Mouse (Mus musculus): Measurements from ENCODE around the gene Nfatc4. TPM values are rescaled to one million over a fixed set of nuclear protein-coding genes. Genes with fewer than 3 reads are reported as not detected.

Gene Nfatc4
- polyA plus RNA-seq, 1 experiment = not detected

DNA sequence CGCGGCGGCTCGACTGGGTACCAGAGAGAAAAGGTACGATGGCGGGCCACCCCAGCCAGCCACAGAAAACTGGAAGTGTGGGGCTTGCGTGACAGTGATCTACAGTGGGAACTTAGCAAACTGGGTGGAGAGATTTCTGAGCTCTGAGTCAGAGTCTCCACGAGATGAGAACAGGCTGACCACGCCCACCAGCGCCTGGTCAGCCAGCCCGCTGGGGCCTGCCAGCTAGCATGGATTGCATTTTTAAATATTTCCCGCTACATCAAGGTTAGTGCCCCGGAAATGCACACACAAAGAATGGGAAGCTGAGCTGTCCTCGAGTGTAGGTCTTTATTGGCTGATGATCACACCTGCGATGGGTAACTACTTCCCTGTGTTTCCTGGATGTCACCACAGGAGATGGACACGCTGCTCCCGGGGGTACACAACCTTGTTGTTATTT, 7.6 kb upstream of the Nfatc4 start:
- Histone ChIP-seq H3K9me3 (ENCODE audit: control insufficient read depth, low read length) (no peaks in the 10 kb centered on the region), H3K27me3 (ENCODE audit: control insufficient read depth) (peaks cover 14% of the 10 kb centered on the region), H3K36me3 (ENCODE audit: control insufficient read depth) (no peaks in the 10 kb centered on the region), H3K4me1 (ENCODE audit: control insufficient read depth) (peaks cover 4% of the 10 kb centered on the region), H3K4me3 (replicated peaks) (peak overlapping the region; percentile 56)
- TF ChIP-seq GATA1 (IDR thresholded peaks at IDR 0.05; ENCODE audit: low read length) (no peak), TAL1 (IDR thresholded peaks at IDR 0.05; ENCODE audit: low read length) (no peak)

- Histone ChIP-seq H3K36me3 (ENCODE audit: control insufficient read depth) (no peaks in the 10 kb centered on the region), H3K4me3 (replicated peaks) (no peak overlapping the region), H3K9me3 (ENCODE audit: control insufficient read depth, low read length) (no peaks in the 10 kb centered on the region; the same call in 1 of the 2 replicates), H3K4me1 (ENCODE audit: control insufficient read depth) (peaks cover 14% of the 10 kb centered on the region), H3K27me3 (ENCODE audit: control insufficient read depth) (peaks cover 29% of the 10 kb centered on the region)
- TF ChIP-seq GATA1 (IDR thresholded peaks at IDR 0.05; ENCODE audit: low read length) (no peak), TAL1 (IDR thresholded peaks at IDR 0.05; ENCODE audit: low read length) (no peak)
Observed at GRCm38 (mm10) chr14:55819845-55820405, 3.0 kb upstream of the Nfatc4 start.

- H3K4me1 ChIP-seq (ENCODE audit: control insufficient read depth) = peaks cover 11% of the 10 kb centered on the region
- TF ChIP-seq TAL1 (IDR thresholded peaks at IDR 0.05; ENCODE audit: low read length) (no peak), GATA1 (IDR thresholded peaks at IDR 0.05; ENCODE audit: low read length) (no peak)
- no peaks in the 10 kb centered on the region for H3K36me3 ChIP-seq (ENCODE audit: control insufficient read depth)
- no peak overlapping the region for H3K4me3 ChIP-seq (replicated peaks)
- no peaks in the 10 kb centered on the region; the same call in 1 of the 2 replicates for H3K9me3 ChIP-seq (ENCODE audit: control insufficient read depth, low read length)
- peaks cover 35% of the 10 kb centered on the region for H3K27me3 ChIP-seq (ENCODE audit: control insufficient read depth)
Observed at GRCm38 (mm10) chr14:55820576-55820975, 2.4 kb upstream of the Nfatc4 start.

DNA sequence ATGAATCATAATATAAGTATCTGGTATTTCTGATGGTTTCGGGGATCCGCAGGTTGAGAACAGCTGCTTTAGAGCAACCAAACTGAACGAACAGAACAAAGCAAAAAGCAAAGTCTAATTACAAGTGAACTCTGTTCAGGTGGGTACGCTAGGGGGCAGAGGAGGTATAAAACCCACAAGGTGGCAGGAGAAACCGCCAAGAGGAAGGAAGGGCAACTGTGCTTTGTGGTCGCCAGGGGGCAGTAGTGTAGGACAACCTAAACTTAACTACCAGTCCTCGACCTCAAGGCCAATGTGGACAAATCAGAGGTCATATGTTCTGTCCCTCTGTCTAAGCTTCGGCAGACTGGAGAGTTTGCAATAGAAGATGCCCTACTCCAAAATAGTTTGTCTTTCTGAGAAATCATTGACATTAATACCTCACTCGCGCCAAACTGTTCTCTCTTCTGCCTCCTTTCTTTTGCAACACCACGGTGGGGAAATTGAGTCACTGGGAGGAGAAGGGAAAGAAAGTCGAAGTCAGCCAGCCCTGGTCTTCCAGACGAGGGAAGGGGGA, 431 bp upstream of the Nfatc4 start:
- H3K9me3 ChIP-seq (ENCODE audit: control insufficient read depth, low read length) = no peaks in the 10 kb centered on the region; the same call in 1 of the 2 replicates
- no peak overlapping the region for H3K4me3 ChIP-seq (replicated peaks)
- TF ChIP-seq GATA1 (IDR thresholded peaks at IDR 0.05; ENCODE audit: low read length) = no peak
- no peak for TF ChIP-seq TAL1 (IDR thresholded peaks at IDR 0.05; ENCODE audit: low read length)
- no peaks in the 10 kb centered on the region for H3K36me3 ChIP-seq (ENCODE audit: control insufficient read depth)
- peaks cover 54% of the 10 kb centered on the region for H3K27me3 ChIP-seq (ENCODE audit: control insufficient read depth)
- H3K4me1 ChIP-seq (ENCODE audit: control insufficient read depth) = peaks cover 11% of the 10 kb centered on the region

DNA sequence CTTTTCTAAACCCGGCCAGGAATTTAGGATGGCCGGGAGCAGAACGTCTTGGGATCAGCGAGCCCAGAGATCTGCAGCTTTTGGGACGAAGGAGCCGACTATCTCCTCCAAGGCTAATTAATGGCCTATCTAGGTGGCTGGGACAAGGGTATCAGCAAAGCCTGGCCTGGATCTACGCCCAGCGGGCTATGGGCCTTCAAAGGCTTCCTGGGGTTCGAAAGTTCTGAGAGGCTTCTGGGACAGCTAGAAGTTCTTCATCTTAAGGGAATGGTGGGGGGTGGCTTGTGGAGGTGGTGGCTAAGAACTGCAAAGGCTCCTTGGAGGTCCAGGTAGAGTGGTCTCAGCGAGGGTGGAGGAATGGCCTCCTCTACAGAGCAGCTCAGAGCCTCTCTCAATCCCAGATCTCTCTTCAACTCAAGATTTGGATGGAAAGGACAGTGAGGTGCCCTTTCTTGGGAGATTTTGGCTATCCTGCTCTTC, 1.1 kb downstream of the Nfatc4 start:
- H3K27me3 ChIP-seq (ENCODE audit: control insufficient read depth) = peaks cover 70% of the 10 kb centered on the region
- H3K9me3 ChIP-seq (ENCODE audit: control insufficient read depth, low read length) = no peaks in the 10 kb centered on the region; the same call in 1 of the 2 replicates
- no peaks in the 10 kb centered on the region for H3K36me3 ChIP-seq (ENCODE audit: control insufficient read depth)
- H3K4me3 ChIP-seq (replicated peaks) = no peak overlapping the region
- H3K4me1 ChIP-seq (ENCODE audit: control insufficient read depth) = peaks cover 11% of the 10 kb centered on the region
- no peak for TF ChIP-seq TAL1 (IDR thresholded peaks at IDR 0.05; ENCODE audit: low read length)
- no peak for TF ChIP-seq GATA1 (IDR thresholded peaks at IDR 0.05; ENCODE audit: low read length)

GRCm38 (mm10) chr14:55824481-55825215, 1.7 kb downstream of the Nfatc4 start:
- TF ChIP-seq TAL1 (IDR thresholded peaks at IDR 0.05; ENCODE audit: low read length) = no peak
- TF ChIP-seq GATA1 (IDR thresholded peaks at IDR 0.05; ENCODE audit: low read length) = no peak
- H3K4me1 ChIP-seq (ENCODE audit: control insufficient read depth) = peaks cover 11% of the 10 kb centered on the region

GRCm38 (mm10) chr14:55825216-55826051, 2.5 kb downstream of the Nfatc4 start:
- Histone ChIP-seq H3K27me3 (ENCODE audit: control insufficient read depth) (peaks cover 84% of the 10 kb centered on the region), H3K36me3 (ENCODE audit: control insufficient read depth) (no peaks in the 10 kb centered on the region), H3K4me1 (ENCODE audit: control insufficient read depth) (peaks cover 11% of the 10 kb centered on the region), H3K4me3 (replicated peaks) (no peak overlapping the region), H3K9me3 (ENCODE audit: control insufficient read depth, low read length) (no peaks in the 10 kb centered on the region; the same call in 1 of the 2 replicates)
- TF ChIP-seq TAL1 (IDR thresholded peaks at IDR 0.05; ENCODE audit: low read length) (no peak), GATA1 (IDR thresholded peaks at IDR 0.05; ENCODE audit: low read length) (no peak)

More at GRCm38 (mm10) chr14:55824481-55825215, 1.7 kb downstream of the Nfatc4 start:
- H3K36me3 ChIP-seq (ENCODE audit: control insufficient read depth) = no peaks in the 10 kb centered on the region
- H3K27me3 ChIP-seq (ENCODE audit: control insufficient read depth) = peaks cover 76% of the 10 kb centered on the region
- H3K4me3 ChIP-seq (replicated peaks) = no peak overlapping the region
- H3K9me3 ChIP-seq (ENCODE audit: control insufficient read depth, low read length) = no peaks in the 10 kb centered on the region; the same call in 1 of the 2 replicates

DNA sequence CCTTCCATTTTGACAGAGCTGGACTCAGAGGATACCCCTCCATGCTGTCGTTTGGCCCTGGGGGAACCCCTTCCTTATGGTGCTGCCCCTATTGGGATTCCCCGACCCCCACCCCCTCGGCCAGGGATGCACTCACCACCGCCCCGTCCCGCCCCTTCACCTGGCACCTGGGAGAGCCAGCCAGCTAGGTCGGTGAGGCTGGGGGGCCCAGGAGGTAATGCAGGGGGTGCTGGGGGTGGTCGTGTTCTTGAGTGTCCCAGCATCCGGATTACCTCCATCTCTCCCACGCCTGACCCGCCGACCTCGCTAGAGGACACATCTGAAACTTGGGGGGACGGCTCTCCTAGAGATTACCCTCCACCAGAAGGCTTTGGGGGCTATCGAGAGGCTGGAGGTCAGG, 3.2 kb downstream of the Nfatc4 start:
- Histone ChIP-seq H3K27me3 (ENCODE audit: control insufficient read depth) (peaks cover 84% of the 10 kb centered on the region), H3K36me3 (ENCODE audit: control insufficient read depth) (no peaks in the 10 kb centered on the region), H3K4me3 (replicated peaks) (no peak overlapping the region), H3K9me3 (ENCODE audit: control insufficient read depth, low read length) (no peaks in the 10 kb centered on the region; the same call in 1 of the 2 replicates), H3K4me1 (ENCODE audit: control insufficient read depth) (peaks cover 11% of the 10 kb centered on the region)
- no peak for TF ChIP-seq TAL1 (IDR thresholded peaks at IDR 0.05; ENCODE audit: low read length)
- TF ChIP-seq GATA1 (IDR thresholded peaks at IDR 0.05; ENCODE audit: low read length) = no peak

Data from erythroblast, embryonic 14.5 days (primary cell).